Mouse (Mus musculus) mesoderm, embryonic 11.5 days (tissue): ENCODE data around the gene Msx3.

Source experiments
- DNase-seq: peaks from one replicate; pipeline ENCODE4 v3.0.0-alpha.2; 2012; ENCODE audit warnings: low read depth, low spot score

Msx3 gene

DNA sequence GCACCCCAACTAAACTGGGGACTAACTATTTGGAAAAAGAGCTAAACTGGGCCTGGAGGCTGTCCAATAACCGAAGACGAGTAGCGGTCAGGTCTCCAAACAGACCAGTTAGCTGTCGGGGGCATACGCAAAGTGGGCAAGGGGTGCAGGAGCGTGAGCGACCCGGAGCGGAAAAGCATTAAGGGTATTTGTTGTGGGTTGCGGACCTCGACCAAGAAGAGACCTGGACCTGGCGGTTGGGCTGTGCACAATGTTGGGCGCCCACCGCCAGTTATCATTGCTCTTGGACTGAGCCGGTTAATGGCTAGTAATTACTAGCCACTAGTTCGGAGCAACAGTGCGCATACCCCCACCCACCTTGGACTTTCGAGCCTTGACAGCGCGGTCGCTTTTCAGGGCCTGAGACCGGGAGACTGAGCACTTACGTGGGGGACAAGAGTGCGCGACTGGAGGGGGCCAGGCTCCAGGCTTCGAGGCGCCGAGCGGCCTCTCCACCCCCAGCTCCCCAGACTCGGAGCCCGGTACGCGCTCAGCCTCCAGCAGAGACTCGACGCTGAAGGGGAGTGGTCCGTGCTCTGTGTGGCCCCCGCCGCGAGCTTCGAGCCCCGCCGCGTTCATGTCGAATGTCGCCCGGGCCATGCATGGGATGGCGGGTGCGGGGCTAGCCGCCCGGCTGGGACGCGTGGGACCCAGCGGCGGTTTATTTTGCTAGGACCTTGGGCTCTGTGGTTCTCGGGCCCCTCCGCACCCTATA, at the start of gene Msx3:
Gene Msx3 (minus strand): TSS at position 729 of the 754 bp plus-strand sequence.
- no peak for DNase-seq

DNA sequence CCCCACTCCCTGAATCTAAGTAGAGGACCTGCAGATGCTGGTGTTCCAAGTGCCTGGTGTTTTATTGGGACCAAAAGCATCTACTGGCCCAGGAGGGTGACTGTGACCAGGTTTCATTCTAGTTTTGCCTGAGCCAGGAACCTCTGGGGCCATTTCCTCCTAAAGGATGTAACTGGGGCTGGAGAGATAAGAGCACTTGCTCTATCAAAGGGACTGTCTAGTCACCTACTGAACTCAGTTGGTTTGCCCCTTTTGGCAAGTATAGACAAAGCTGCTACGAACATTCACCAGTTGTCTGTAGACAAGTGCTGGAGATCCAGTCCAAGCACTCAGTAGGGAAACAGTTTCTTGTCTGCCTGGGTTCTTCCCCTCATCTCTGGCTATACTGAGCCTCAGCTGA, 49.6 kb upstream of the Msx3 start:
- DNase-seq = no peak

DNA sequence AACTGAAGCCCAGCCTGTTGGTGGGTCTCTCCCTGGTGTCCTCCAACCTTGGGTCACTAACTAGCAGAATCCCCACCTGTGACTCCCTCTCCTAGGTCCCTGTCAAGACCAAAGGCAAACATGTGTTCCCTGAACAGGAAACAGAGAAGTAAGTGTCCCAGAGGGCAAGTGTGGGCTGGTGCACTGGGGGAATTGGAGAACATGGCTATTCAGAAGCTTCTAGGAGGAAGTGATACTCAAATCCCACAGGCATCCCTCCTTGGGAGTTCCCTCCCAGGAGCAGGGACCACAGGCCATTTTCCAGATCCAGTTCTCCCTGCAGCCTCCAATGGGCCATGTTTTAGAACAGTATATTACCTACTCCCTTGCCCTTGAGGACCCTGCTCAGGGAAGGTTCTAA, 47.2 kb upstream of the Msx3 start:
- DNase-seq = no peak

DNA sequence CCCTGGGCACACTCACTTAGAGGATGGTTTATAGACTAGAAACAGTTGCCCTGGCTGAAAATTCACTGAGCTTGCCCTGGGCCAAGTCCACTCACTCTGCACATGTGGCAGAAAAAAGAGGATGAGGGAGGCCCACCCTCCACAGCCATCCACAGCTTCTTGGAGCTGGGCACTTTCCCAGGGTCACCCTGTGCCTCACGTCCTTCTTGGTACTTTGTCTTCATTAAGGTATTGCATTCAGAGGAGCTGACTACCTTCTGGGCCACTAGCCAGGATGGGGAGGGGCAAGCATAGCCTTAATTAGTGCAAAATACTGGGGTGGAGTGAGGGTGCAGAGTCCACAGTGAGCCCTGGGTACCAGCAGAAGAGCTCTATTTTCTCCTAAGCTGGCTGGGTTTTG, 46.7 kb upstream of the Msx3 start:
- no peak for DNase-seq

GRCm38 (mm10) chr7:140094954-140095353, 46.1 kb upstream of the Msx3 start:
- no peak for DNase-seq

GRCm38 (mm10) chr7:140092924-140093528, 44.1 kb upstream of the Msx3 start, which contains the start of gene Prap1:
Gene Prap1, plus strand, starts transcription at chr7:140093395.
- DNase-seq = no peak

GRCm38 (mm10) chr7:140090601-140091000, 41.7 kb upstream of the Msx3 start:
- no peak for DNase-seq

DNA sequence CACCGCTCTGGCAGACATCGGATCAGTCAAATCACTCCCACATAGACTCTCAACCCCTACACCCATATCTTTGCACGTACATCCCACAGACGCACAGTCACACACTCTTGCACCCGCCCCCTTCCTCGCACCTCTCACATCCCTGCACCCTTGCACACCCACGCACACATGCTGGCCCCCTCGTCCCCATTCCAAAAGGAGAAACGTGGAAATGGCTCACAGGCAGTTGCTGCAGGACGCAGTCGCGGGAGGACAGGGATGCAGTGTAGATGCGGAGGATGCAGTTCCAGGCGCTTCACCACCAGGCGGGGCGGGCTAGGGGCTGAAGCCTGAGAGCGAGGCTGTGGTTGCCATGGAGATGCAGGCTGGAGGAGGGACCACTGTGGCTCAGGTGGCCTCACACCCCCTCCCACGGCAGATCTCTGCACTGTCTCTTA, 33.4 kb upstream of the Msx3 start, which contains the start of gene Caly:
Gene Caly (minus strand): TSS at position 307 of the 437 bp plus-strand sequence.
- DNase-seq = peak; percentile 80

GRCm38 (mm10) chr7:140081408-140082241, 32.7 kb upstream of the Msx3 start:
- DNase-seq = no peak

- peak; percentile 92 for DNase-seq
Observed at GRCm38 (mm10) chr7:140080503-140081156, 31.7 kb upstream of the Msx3 start.

GRCm38 (mm10) chr7:140078711-140079110, 29.8 kb upstream of the Msx3 start:
- DNase-seq = peak; percentile 82

- no peak for DNase-seq
Observed at GRCm38 (mm10) chr7:140077698-140078097, 28.8 kb upstream of the Msx3 start.

GRCm38 (mm10) chr7:140070042-140070711, 21.3 kb upstream of the Msx3 start:
- DNase-seq = no peak

DNA sequence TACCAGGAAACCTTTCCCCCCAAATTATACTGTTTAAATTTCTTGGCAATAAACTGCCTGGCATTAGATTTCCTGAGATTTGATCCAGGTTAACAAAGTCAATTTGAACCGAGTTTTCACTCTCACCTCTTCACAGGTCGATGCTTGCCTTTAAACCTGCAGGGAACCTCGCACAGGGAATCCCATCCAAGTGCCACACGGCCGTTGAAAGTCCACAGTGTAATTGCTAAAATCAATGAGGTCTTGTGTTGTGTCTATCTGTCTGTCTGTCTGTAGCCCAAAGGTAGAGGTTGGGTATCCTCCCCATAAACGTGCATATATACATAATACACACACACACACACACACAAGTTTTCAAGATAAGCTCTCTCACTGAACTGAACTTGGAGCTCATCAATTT, 18.5 kb upstream of the Msx3 start:
- DNase-seq = no peak

GRCm38 (mm10) chr7:140063092-140063491, 14.2 kb upstream of the Msx3 start:
- peak; percentile 81 for DNase-seq

DNA sequence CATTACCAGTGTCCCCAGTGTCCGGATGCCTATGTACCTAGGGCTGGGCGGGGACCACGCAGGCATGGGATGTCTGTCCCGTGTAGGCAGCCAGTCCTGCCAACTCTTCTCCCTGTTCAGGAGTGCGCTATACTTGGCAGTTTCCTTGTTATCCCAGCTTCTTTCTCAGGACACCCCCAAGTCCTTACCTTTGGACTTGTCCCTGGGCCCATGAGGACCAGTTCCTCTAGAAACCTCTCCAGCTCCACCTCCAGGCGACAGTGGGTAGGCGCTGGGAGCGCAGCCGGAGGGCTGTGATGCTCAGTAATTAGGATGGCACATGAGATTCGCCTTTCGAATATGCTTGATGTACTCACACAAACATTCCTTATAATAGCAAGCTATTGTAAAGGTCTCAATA, 13.4 kb upstream of the Msx3 start:
- peak; percentile 47 for DNase-seq

GRCm38 (mm10) chr7:140061832-140062130, 12.9 kb upstream of the Msx3 start:
- DNase-seq = no peak

GRCm38 (mm10) chr7:140060936-140061831, 12.3 kb upstream of the Msx3 start:
- DNase-seq = peak; percentile 81

- DNase-seq = no peak
Observed at GRCm38 (mm10) chr7:140059601-140060000, 10.7 kb upstream of the Msx3 start.

GRCm38 (mm10) chr7:140058528-140058927, 9.6 kb upstream of the Msx3 start:
- DNase-seq = no peak
